Mouse (Mus musculus): ENCODE results near the gene Gbf1.
A peak's percentile ranks its signal among the peaks of the same experiment; 100 is the strongest.

DNA sequence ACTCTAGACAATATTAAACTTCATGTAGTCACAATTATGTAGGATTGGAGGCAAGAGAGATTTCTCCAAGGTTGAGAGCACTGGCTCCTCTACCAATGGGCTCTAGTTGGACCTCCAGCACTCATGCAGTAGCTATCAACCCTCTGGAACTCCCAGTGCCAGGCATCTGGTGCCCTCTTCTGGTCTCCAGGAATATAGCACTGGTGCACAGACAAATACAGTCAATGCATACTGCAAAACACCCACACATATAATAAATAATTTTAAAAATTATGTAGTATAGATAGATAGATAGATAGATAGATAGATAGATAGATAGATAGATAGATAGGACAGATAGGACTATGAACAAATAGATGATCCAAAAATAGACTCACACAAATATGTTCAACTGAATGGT lies 123.0 kb downstream of the Gbf1 start:
- TF ChIP-seq CTCF (IDR thresholded peaks at IDR 0.05; ENCODE audit: low read depth, low read length): 0 out of 2 replicates have a peak, but pooled peaks have one; percentile 16
- TF ChIP-seq TAL1 (conservative IDR thresholded peaks at IDR 0.05; ENCODE audit: low read depth, low read length): no peak
- no peak for TF ChIP-seq GATA1 (IDR thresholded peaks at IDR 0.05; ENCODE audit: borderline replicate concordance, low read length)

Measured in G1E (cell line).